Mouse (Mus musculus) heart, postnatal 14 days (tissue): Measurements from ENCODE around the gene Mpst. TPM values are rescaled to one million over a fixed set of nuclear protein-coding genes. Genes with fewer than 3 reads are reported as not detected.

Experiments used
- DNase-seq, 2 experiments: peaks; one replicate each; pipeline ENCODE4 v3.0.0; 2021 to 2022
- intact Hi-C: fragments of 180-260 bp; cut with DNase I; formaldehyde crosslinking; loops from one replicate; pipeline ENCODE4 v1.15.1; 2025
- total RNA-seq, 2 experiments: library from RNA; stranded (reverse); gene quantifications; 2 replicates each; pipeline ENCODE4 v1.2.3; 2021

The Mpst gene
- total RNA-seq, 2 experiments from 2014 or later = 28.1 to 31.0 TPM

- no peak for DNase-seq
- intact Hi-C loops = loop anchor here (5.0 kb wide), 1 partner anchor 174 kb away; no protein-coding TSS in a partner anchor
Measured at GRCm38 (mm10) chr15:78431541-78432121, 25.4 kb downstream of the Mpst start.

GRCm38 (mm10) chr15:78434896-78435520 lies 28.8 kb downstream of the Mpst start:
- intact Hi-C loops = loop anchor here (5.0 kb wide), 1 partner anchor 178 kb away; no protein-coding TSS in a partner anchor
- DNase-seq = peak in 1 of 2 experiments; percentile 55

GRCm38 (mm10) chr15:78435681-78436080 lies 29.5 kb downstream of the Mpst start:
- intact Hi-C loops = no loop called here
- DNase-seq = no peak

GRCm38 (mm10) chr15:78436380-78437192 lies 30.4 kb downstream of the Mpst start:
- intact Hi-C loops = no loop called here
- DNase-seq = peak; percentile 89 to 92

GRCm38 (mm10) chr15:78437237-78438017 lies 31.2 kb downstream of the Mpst start:
- peak; percentile 65 to 70 for DNase-seq
- intact Hi-C loops = no loop called here

GRCm38 (mm10) chr15:78438018-78438394 lies 31.8 kb downstream of the Mpst start:
- no peak for DNase-seq
- intact Hi-C loops = no loop called here

- intact Hi-C loops = no loop called here
- DNase-seq = no peak
Measured at GRCm38 (mm10) chr15:78438505-78438904, 32.3 kb downstream of the Mpst start.

GRCm38 (mm10) chr15:78438973-78439372 lies 32.8 kb downstream of the Mpst start:
- intact Hi-C loops = no loop called here
- no peak for DNase-seq

GRCm38 (mm10) chr15:78442231-78442630 lies 36.0 kb downstream of the Mpst start:
- DNase-seq = no peak
- intact Hi-C loops = no loop called here

- DNase-seq = no peak
- intact Hi-C loops = no loop called here
Measured at GRCm38 (mm10) chr15:78443857-78444256, 37.6 kb downstream of the Mpst start.

- DNase-seq = no peak
- intact Hi-C loops = loop anchor here (1.0 kb wide), 1 partner anchor 85 kb away; no protein-coding TSS in a partner anchor
Measured at GRCm38 (mm10) chr15:78447121-78447520, 40.9 kb downstream of the Mpst start.

GRCm38 (mm10) chr15:78447746-78448535 lies 41.7 kb downstream of the Mpst start:
- peak; percentile 97 to 99 for DNase-seq
- intact Hi-C loops = loop anchor here (1.0 to 2.0 kb wide), 3 partner anchors 64 to 133 kb away; no protein-coding TSS in a partner anchor

GRCm38 (mm10) chr15:78449131-78449530 lies 42.9 kb downstream of the Mpst start:
- no peak for DNase-seq
- intact Hi-C loops = loop anchor here (2.0 kb wide), 1 partner anchor 132 kb away; no protein-coding TSS in a partner anchor

GRCm38 (mm10) chr15:78449694-78450418 lies 43.6 kb downstream of the Mpst start:
- peak; percentile 56 to 75 for DNase-seq
- intact Hi-C loops = loop anchor here (2.0 kb wide), 1 partner anchor 131 kb away; no protein-coding TSS in a partner anchor

GRCm38 (mm10) chr15:78450419-78450768 lies 44.2 kb downstream of the Mpst start:
- intact Hi-C loops = no loop called here
- no peak for DNase-seq

GRCm38 (mm10) chr15:78451201-78451600 lies 45.0 kb downstream of the Mpst start:
- no peak for DNase-seq
- intact Hi-C loops = no loop called here

GRCm38 (mm10) chr15:78452929-78453328 lies 46.7 kb downstream of the Mpst start:
- no peak for DNase-seq
- intact Hi-C loops = no loop called here

- DNase-seq = no peak
- intact Hi-C loops = no loop called here
Measured at GRCm38 (mm10) chr15:78455168-78455567, 49.0 kb downstream of the Mpst start.

- DNase-seq = no peak
- intact Hi-C loops = no loop called here
Measured at GRCm38 (mm10) chr15:78456051-78456450, 49.8 kb downstream of the Mpst start.
